Mouse (Mus musculus) heart, postnatal 0 days (tissue): ENCODE results near the gene Gm10961. TPM values are rescaled to one million over a fixed set of nuclear protein-coding genes. Genes with fewer than 3 reads are reported as not detected.

ENCODE experiments used
- ATAC-seq: fragments of 200-750 bp; cut with Nextera tagmentation; 2 replicates; pipeline ENCODE4 v1.8.0; 2017; ENCODE audit warnings: low read depth, moderate number of reproducible peaks, moderate library complexity; ENCODE audit not compliant: insufficient read depth
- DNase-seq: peaks from one replicate; pipeline ENCODE4 v3.0.0-alpha.2; 2016; ENCODE audit warnings: low spot score
- H3K27ac ChIP-seq: fragments of 300-500 bp; sonication (generic); 2 replicates; pipeline ENCODE4 v1.5.1; 2014; ENCODE audit warnings: low read depth, mild to moderate bottlenecking
- H3K27me3 ChIP-seq: fragments of 300-500 bp; sonication (generic); 2 replicates; pipeline ENCODE4 v1.6.1; 2014; ENCODE audit warnings: low read length, mixed read lengths; ENCODE audit not compliant: control insufficient read depth, insufficient read depth
- H3K36me3 ChIP-seq: fragments of 300-500 bp; sonication (generic); replicated peaks from 2 replicates; pipeline ENCODE4 v1.6.1; 2014; ENCODE audit warnings: low read length, mixed read lengths; ENCODE audit not compliant: control insufficient read depth, insufficient read depth
- H3K4me1 ChIP-seq: fragments of 300-500 bp; sonication (generic); 2 replicates; pipeline ENCODE4 v1.6.1; 2014; ENCODE audit warnings: antibody characterized with exemption; ENCODE audit not compliant: control insufficient read depth, insufficient read depth
- H3K4me2 ChIP-seq: fragments of 300-500 bp; sonication (generic); 2 replicates; pipeline ENCODE4 v1.6.1; 2014; ENCODE audit warnings: low read depth, mild to moderate bottlenecking, low read length, moderate library complexity
- H3K4me3 ChIP-seq: fragments of 300-500 bp; sonication (generic); 2 replicates; pipeline ENCODE4 v1.5.1; 2014; ENCODE audit warnings: low read depth, low read length
- H3K9ac ChIP-seq: fragments of 300-500 bp; sonication (generic); replicated peaks from 2 replicates; pipeline ENCODE4 v1.6.1; 2014; ENCODE audit warnings: low read depth, low read length, mixed read lengths
- H3K9me3 ChIP-seq: fragments of 300-500 bp; sonication (generic); replicated peaks from 2 replicates; pipeline ENCODE4 v1.6.1; 2016; ENCODE audit warnings: low read length; ENCODE audit not compliant: control insufficient read depth
- CTCF ChIP-seq: IDR thresholded peaks from 2 replicates; pipeline ENCODE4 v1.5.1; 2016; ENCODE audit warnings: antibody characterized with exemption, control low read depth, low read depth
- EP300 ChIP-seq: IDR thresholded peaks from 2 replicates; pipeline ENCODE4 v1.6.1; 2016; ENCODE audit warnings: antibody characterized with exemption, low read depth
- WGBS: fragments of 180-500 bp; shearing (Covaris S2); extraction: QIAGEN DNeasy Blood & Tissue Kit; methylation state at CpG from one replicate; pipeline ENCODE4 v1.1.7; 2014; 5-methylcytosine and 5-hydroxymethylcytosine counted together
- polyA plus RNA-seq: library from polyadenylated mRNA; unstranded; fragments of >200 nt; fragmentation: Nextera tagmentation; extraction: Ambion mirVana; gene quantifications from 2 replicates; pipeline ENCODE4 v1.2.1, GENCODE M21; 2015
- total RNA-seq: library from RNA; depleted of rRNA; stranded (reverse); fragments of >200 nt; gene quantifications from 2 replicates; pipeline ENCODE4 v1.2.3, GENCODE M21; 2014; ENCODE audit warnings: low replicate concordance

Gm10961 gene
- total and polyA plus RNA-seq, 2 experiments from 2014 or later, result not detected

DNA sequence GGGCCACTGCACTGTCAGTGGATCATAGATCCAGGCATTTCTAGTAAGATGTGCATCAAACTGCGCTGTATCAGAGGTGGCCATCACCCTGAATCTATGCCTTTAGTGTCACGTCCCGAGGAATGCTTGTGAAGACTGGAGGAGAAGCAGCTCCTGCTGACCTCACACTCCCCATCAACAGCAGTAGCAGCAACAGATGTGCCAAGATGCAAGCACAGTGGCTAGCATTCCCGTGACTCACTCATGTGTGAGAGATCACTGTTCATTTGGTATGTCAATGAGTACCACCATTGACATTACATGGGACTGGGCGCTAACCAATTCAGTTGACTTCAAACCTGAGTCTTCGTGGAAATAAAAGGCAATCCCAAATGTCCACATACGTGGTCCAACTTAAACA lies 3.5 kb upstream of the Gm10961 start:
- H3K9ac ChIP-seq, result no peak overlapping the region
- no peak for TF ChIP-seq CTCF
- no peak for TF ChIP-seq EP300
- H3K4me1 ChIP-seq, result 0 out of 2 replicates have a peak, but pooled peaks cover 10% of the 10 kb centered on the region
- H3K4me3 ChIP-seq, result no peak overlapping the region
- peaks cover 60% of the 10 kb centered on the region for H3K36me3 ChIP-seq
- 92% methylated on average over 7 of the region's 7 CpGs for WGBS
- H3K27me3 ChIP-seq, result no peaks in the 10 kb centered on the region
- ATAC-seq, result no peak
- no peak for DNase-seq
- no peak overlapping the region for H3K27ac ChIP-seq
- no peak overlapping the region for H3K4me2 ChIP-seq
- H3K9me3 ChIP-seq, result no peaks in the 10 kb centered on the region

GRCm38 (mm10) chr3:107628551-107628950 lies 2.6 kb upstream of the Gm10961 start:
- Histone ChIP-seq H3K4me3 (no peak overlapping the region), H3K4me1 (0 out of 2 replicates have a peak, but pooled peaks cover 10% of the 10 kb centered on the region), H3K9ac (no peak overlapping the region), H3K9me3 (no peaks in the 10 kb centered on the region), H3K4me2 (no peak overlapping the region), H3K36me3 (peaks cover 51% of the 10 kb centered on the region), H3K27ac (no peak overlapping the region), H3K27me3 (no peaks in the 10 kb centered on the region)
- 95% methylated on average over 2 of the region's 2 CpGs for WGBS
- no peak for TF ChIP-seq CTCF
- no peak for TF ChIP-seq EP300
- DNase-seq, result no peak
- ATAC-seq, result no peak

GRCm38 (mm10) chr3:107629411-107629810 lies 1.7 kb upstream of the Gm10961 start:
- no peak for TF ChIP-seq EP300
- TF ChIP-seq CTCF, result no peak
- Histone ChIP-seq H3K9me3 (no peaks in the 10 kb centered on the region), H3K4me2 (no peak overlapping the region), H3K36me3 (peaks cover 42% of the 10 kb centered on the region), H3K9ac (no peak overlapping the region), H3K27me3 (no peaks in the 10 kb centered on the region), H3K4me3 (no peak overlapping the region), H3K27ac (no peak overlapping the region), H3K4me1 (0 out of 2 replicates have a peak, but pooled peaks cover 10% of the 10 kb centered on the region)
- WGBS, result 90% methylated on average over 4 of the region's 4 CpGs
- ATAC-seq, result no peak
- no peak for DNase-seq

DNA sequence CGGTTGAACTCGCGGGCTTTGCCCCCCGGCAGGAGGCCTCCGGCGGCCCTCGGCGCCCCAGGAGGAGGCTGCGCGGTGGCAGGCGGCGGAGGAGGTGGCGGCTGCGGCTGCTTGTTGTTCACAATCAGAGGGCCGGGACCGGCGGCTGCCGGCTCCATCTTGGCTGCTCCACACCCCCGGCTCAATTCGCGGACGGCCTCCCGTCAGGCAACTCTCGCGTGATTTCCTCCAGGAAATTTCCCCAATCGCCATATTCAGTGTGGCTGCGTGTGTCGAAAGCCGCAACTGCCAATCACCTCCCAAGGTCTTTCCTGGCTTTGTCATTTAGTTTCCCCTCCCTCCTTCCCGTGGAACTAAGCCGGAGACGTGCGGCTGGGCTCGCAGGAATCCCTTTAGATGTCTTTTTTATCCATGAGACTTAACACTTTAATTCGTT lies 419 bp downstream of the Gm10961 start, which contains the start of gene Strip1:
TSS of gene Strip1 (minus strand) at position 172 of the 436 bp plus-strand sequence.
- DNase-seq (peak; percentile 97), ATAC-seq (peak; percentile 97)
- Histone ChIP-seq H3K4me3 (peak within 1 kb of the TSS; percentile 100), H3K9me3 (no peaks in the 10 kb centered on the region), H3K27ac (peak within 1 kb of the TSS; percentile 97), H3K4me1 (0 out of 2 replicates have a peak, but pooled peaks cover 10% of the 10 kb centered on the region), H3K4me2 (peak within 1 kb of the TSS; percentile 92), H3K36me3 (peaks cover 21% of the 10 kb centered on the region), H3K27me3 (no peaks in the 10 kb centered on the region), H3K9ac (peak within 1 kb of the TSS; percentile 98)
- 0% methylated on average over 35 of the region's 35 CpGs for WGBS
- TF ChIP-seq EP300, result peak; percentile 82
- no peak for TF ChIP-seq CTCF

DNA sequence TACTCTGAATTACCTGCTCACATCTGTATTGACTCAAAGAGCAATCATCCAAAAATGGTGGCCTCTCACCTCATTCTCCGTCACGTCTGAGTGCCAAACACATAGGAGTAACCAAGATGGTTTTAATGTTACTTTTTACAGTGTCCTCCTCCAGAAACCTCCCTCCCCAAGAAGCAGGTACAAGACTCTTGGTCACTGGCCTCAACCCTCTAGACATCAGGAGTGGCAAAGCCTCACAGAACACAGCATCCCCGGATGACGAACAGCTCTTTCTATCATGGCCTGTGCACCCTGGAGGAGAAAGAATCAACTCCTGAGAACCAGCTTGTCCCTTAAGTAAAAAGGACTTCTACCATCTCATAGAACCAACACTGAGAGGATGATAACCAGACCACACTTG lies 1.7 kb downstream of the Gm10961 start:
- DNase-seq, result no peak
- 94% methylated on average over 4 of the region's 4 CpGs for WGBS

DNA sequence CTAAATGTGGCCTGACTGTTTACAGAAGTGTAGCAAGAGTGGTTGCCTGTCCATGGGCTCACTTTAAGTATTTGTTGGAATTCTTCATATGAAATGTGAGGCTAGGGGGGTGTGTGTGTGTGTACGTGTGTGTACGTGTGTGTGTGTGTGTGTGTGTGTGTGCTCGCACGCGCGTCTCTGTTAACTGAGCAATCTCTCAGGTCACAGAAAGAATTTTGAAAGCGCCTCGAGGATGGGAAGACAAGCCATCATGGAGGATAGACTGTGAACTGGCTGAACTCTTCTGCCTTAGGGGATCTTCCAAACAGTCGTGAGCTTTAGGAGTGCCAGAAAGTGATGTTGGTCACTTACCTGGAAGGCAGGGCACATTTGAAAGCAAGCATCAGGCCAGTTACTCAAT lies 2.8 kb downstream of the Gm10961 start:
- 93% methylated on average over 9 of the region's 9 CpGs for WGBS
- no peak for DNase-seq
- Histone ChIP-seq H3K4me3 (no peak overlapping the region), H3K9ac (no peak overlapping the region), H3K4me2 (no peak overlapping the region), H3K27me3 (no peaks in the 10 kb centered on the region), H3K36me3 (peaks cover under 1% of the 10 kb centered on the region; the same call in 1 of the 2 replicates), H3K27ac (no peak overlapping the region), H3K4me1 (0 out of 2 replicates have a peak, but pooled peaks cover 10% of the 10 kb centered on the region), H3K9me3 (no peaks in the 10 kb centered on the region)
- TF ChIP-seq CTCF (no peak), EP300 (no peak)
- ATAC-seq, result no peak

More for the DNA sequence above, 1.7 kb downstream of the Gm10961 start:
- Histone ChIP-seq H3K36me3 (peaks cover 8% of the 10 kb centered on the region), H3K4me2 (no peak overlapping the region), H3K9me3 (no peaks in the 10 kb centered on the region), H3K27me3 (no peaks in the 10 kb centered on the region), H3K9ac (no peak overlapping the region), H3K4me1 (0 out of 2 replicates have a peak, but pooled peaks cover 10% of the 10 kb centered on the region), H3K27ac (no peak overlapping the region), H3K4me3 (no peak overlapping the region)
- ATAC-seq, result no peak
- TF ChIP-seq CTCF (no peak), EP300 (no peak)
